ENCODE assay signal across 13 mouse cellular contexts in the genomic region with DNA sequence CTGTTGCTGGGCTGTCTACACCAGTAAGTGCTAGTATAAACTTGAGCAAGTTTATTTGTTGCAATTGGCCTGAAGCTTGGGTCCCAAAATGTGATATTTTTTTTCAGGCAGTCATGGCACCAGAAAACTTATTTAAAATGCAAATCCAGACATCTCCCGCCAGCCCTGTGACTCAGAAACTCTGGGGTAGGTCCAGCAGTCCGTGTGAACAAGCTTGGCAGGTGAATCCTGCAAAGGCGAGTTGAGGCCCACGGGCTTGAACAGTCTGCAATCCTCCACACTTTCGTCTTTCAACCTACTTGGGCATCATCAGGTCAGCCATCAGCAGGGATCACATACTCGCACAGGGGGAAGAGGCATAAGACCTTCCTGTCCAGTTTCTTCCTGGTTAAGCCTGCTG.
"Had no signal": no experiment of that assay in that cellular context is flagged by ENCODE, and none has a peak within 500 bp of the region (broad histone marks: within the 10 kb centered on the region; RNA-seq: fewer than 3 reads in every experiment).

No protein-coding gene starts in this region.

- H3K27ac ChIP-seq: intestine, embryonic 15.5 days; limb, embryonic 12.5 days; liver, embryonic 14.5 days; midbrain, embryonic 12.5 days; neural tube, embryonic 15.5 days had no signal

- H3K4me3 ChIP-seq: intestine, embryonic 15.5 days; limb, embryonic 12.5 days; midbrain, embryonic 12.5 days; myocyte; neural tube, embryonic 15.5 days had no signal

- DNase-seq: kidney, adult 18-20 months; kidney, postnatal 10 days; kidney, postnatal 4 days; lung, adult 18-20 months; spleen, adult 18-20 months; thymus, adult 2 months; thymus, postnatal 25 days had no signal
